Comparison of ENCODE assay signal across 8 mouse cellular contexts in genomic region chr10:79852107-79852789, GRCm38 (mm10). TPM values are rescaled to one million over a fixed set of nuclear protein-coding genes. Genes with fewer than 3 reads are reported as not detected.
DNase-seq lines count a peak whose midpoint lies in the region; ATAC-seq lines count a peak whose summit lies in the region.

No protein-coding gene starts in this region.

- DNase-seq in neural tube, embryonic 11.5 days (ENCODE audit: low spot score), result no peak
- DNase-seq in neural tube, embryonic 10.5 days (ENCODE audit: extremely low spot score, low spot score), result no peak
- no peak for DNase-seq in forebrain, embryonic 14.5 days (ENCODE audit: low spot score)
- no peak for DNase-seq in intestine, embryonic 14.5 days (ENCODE audit: low spot score)
- peak; percentile 61 to 70 for DNase-seq in lung, adult 18-20 months
- DNase-seq in B cell, adult 2 months, result no peak
- no peak for DNase-seq in spleen, adult 12 weeks (ENCODE audit: low spot score)

- peaks cover 2% of the 10 kb centered on the region; the same call in 1 of the 2 replicates for H3K36me3 ChIP-seq in neural tube, embryonic 11.5 days (ENCODE audit: control insufficient read depth, insufficient read depth, low read length)
- H3K36me3 ChIP-seq in forebrain, embryonic 14.5 days (ENCODE audit: control insufficient read depth, insufficient read depth, low read length), result peaks cover 9% of the 10 kb centered on the region; the same call in 1 of the 2 replicates
- H3K36me3 ChIP-seq in intestine, embryonic 14.5 days (ENCODE audit: control insufficient read depth, insufficient read depth, low read length), result peaks cover 8% of the 10 kb centered on the region
- H3K36me3 ChIP-seq in stomach, embryonic 16.5 days (ENCODE audit: control insufficient read depth, insufficient read depth, low read length), result no peaks in the 10 kb centered on the region

- peak overlapping the region; percentile 88 for H3K9ac ChIP-seq in neural tube, embryonic 11.5 days (ENCODE audit: low read length)
- H3K9ac ChIP-seq in forebrain, embryonic 14.5 days (ENCODE audit: low read length), result peak overlapping the region; percentile 72
- peak overlapping the region; percentile 86 for H3K9ac ChIP-seq in intestine, embryonic 14.5 days (ENCODE audit: low read length)
- peak overlapping the region; percentile 84 for H3K9ac ChIP-seq in stomach, embryonic 16.5 days (ENCODE audit: low read length)

- no peaks in the 10 kb centered on the region for H3K27me3 ChIP-seq in neural tube, embryonic 11.5 days (ENCODE audit: control insufficient read depth, insufficient read depth, low read length)
- no peaks in the 10 kb centered on the region for H3K27me3 ChIP-seq in forebrain, embryonic 14.5 days (replicated peaks; ENCODE audit: control insufficient read depth, insufficient read depth, low read length)
- H3K27me3 ChIP-seq in intestine, embryonic 14.5 days (replicated peaks; ENCODE audit: control insufficient read depth, insufficient read depth, low read length), result no peaks in the 10 kb centered on the region
- no peaks in the 10 kb centered on the region for H3K27me3 ChIP-seq in stomach, embryonic 16.5 days (ENCODE audit: control insufficient read depth, insufficient read depth, low read length)

- peaks cover 35% of the 10 kb centered on the region for H3K4me1 ChIP-seq in neural tube, embryonic 11.5 days (ENCODE audit: control insufficient read depth, insufficient read depth, low read length)
- H3K4me1 ChIP-seq in forebrain, embryonic 14.5 days (ENCODE audit: control insufficient read depth, insufficient read depth, low read length), result peaks cover 28% of the 10 kb centered on the region
- peaks cover 30% of the 10 kb centered on the region for H3K4me1 ChIP-seq in intestine, embryonic 14.5 days (replicated peaks; ENCODE audit: control insufficient read depth, insufficient read depth, low read length)
- peaks cover 36% of the 10 kb centered on the region for H3K4me1 ChIP-seq in stomach, embryonic 16.5 days (ENCODE audit: control insufficient read depth, insufficient read depth, low read length)

- peak overlapping the region; percentile 99 for H3K4me3 ChIP-seq in neural tube, embryonic 11.5 days (ENCODE audit: low read depth, low read length)
- no peak overlapping the region for H3K4me3 ChIP-seq in forebrain, embryonic 14.5 days (ENCODE audit: low read depth, low read length)
- peak overlapping the region; percentile 98 for H3K4me3 ChIP-seq in intestine, embryonic 14.5 days (ENCODE audit: low read depth, low read length)
- H3K4me3 ChIP-seq in stomach, embryonic 16.5 days (replicated peaks; ENCODE audit: low read length), result peak overlapping the region; percentile 97

- H3K27ac ChIP-seq in neural tube, embryonic 11.5 days (ENCODE audit: low read depth, low read length), result peak overlapping the region; percentile 99
- H3K27ac ChIP-seq in forebrain, embryonic 14.5 days (ENCODE audit: low read depth, low read length), result peak overlapping the region; percentile 99
- peak overlapping the region; percentile 100 for H3K27ac ChIP-seq in intestine, embryonic 14.5 days (ENCODE audit: low read depth)
- H3K27ac ChIP-seq in stomach, embryonic 16.5 days (ENCODE audit: low read length), result peak overlapping the region; percentile 100

- H3K9me3 ChIP-seq in neural tube, embryonic 11.5 days (ENCODE audit: control insufficient read depth, low read length), result no peaks in the 10 kb centered on the region
- no peaks in the 10 kb centered on the region for H3K9me3 ChIP-seq in forebrain, embryonic 14.5 days (replicated peaks; ENCODE audit: control insufficient read depth, low read length)
- no peaks in the 10 kb centered on the region for H3K9me3 ChIP-seq in intestine, embryonic 14.5 days (ENCODE audit: control insufficient read depth, low read length)
- H3K9me3 ChIP-seq in stomach, embryonic 16.5 days (replicated peaks; ENCODE audit: control insufficient read depth, low read length), result no peaks in the 10 kb centered on the region

- 65% methylated on average over 9 of the region's 9 CpGs for WGBS in neural tube, embryonic 11.5 days
- WGBS in forebrain, embryonic 14.5 days, result 61% methylated on average over 9 of the region's 9 CpGs
- WGBS in intestine, embryonic 14.5 days, result 38% methylated on average over 9 of the region's 9 CpGs
- 26% methylated on average over 9 of the region's 9 CpGs for WGBS in stomach, embryonic 16.5 days

- ATAC-seq in neural tube, embryonic 11.5 days (ENCODE audit: insufficient read depth, low FRiP score, low TSS enrichment), result no peak
- ATAC-seq in forebrain, embryonic 14.5 days, result no peak
- ATAC-seq in intestine, embryonic 14.5 days (replicated peaks; ENCODE audit: low FRiP score, low TSS enrichment, low read depth), result no peak
- no peak for ATAC-seq in stomach, embryonic 16.5 days (ENCODE audit: insufficient read depth, low FRiP score)

- H3K4me2 ChIP-seq in neural tube, embryonic 11.5 days (ENCODE audit: low read depth), result peak overlapping the region; percentile 92
- peak overlapping the region; percentile 90 for H3K4me2 ChIP-seq in forebrain, embryonic 14.5 days (ENCODE audit: low read length)
- peak overlapping the region; percentile 98 for H3K4me2 ChIP-seq in intestine, embryonic 14.5 days (ENCODE audit: low read length)
- H3K4me2 ChIP-seq in stomach, embryonic 16.5 days (ENCODE audit: low read depth, low read length), result peak overlapping the region; percentile 91

RNA-seq across cellular contexts. Expression of gene Ptbp1, which starts 2.0 kb away (rescaled TPM):
- 215 and 216 TPM in 2 replicates for polyA plus RNA-seq in neural tube, embryonic 11.5 days (2014; fragmentation: Nextera tagmentation; extraction: Ambion mirVana)
- polyA plus RNA-seq in forebrain, embryonic 14.5 days (2014; fragmentation: Nextera tagmentation; extraction: Ambion mirVana), result 98.2 and 109 TPM in 2 replicates
- polyA plus RNA-seq in intestine, embryonic 14.5 days (2014; fragmentation: Nextera tagmentation; extraction: Ambion mirVana), result 286 and 291 TPM in 2 replicates
- 268 and 308 TPM in 2 replicates for polyA plus RNA-seq in stomach, embryonic 16.5 days (2015; fragmentation: Nextera tagmentation; extraction: Ambion mirVana)

RNA-seq across cellular contexts. Expression of gene Prtn3, which starts 22.0 kb away (rescaled TPM):
- polyA plus RNA-seq in neural tube, embryonic 11.5 days (2014; fragmentation: Nextera tagmentation; extraction: Ambion mirVana), result 12.5 and 13.7 TPM in 2 replicates
- polyA plus RNA-seq in forebrain, embryonic 14.5 days (2014; fragmentation: Nextera tagmentation; extraction: Ambion mirVana), result 16.9 and 17.1 TPM in 2 replicates
- 5.2 and 5.9 TPM in 2 replicates for polyA plus RNA-seq in intestine, embryonic 14.5 days (2014; fragmentation: Nextera tagmentation; extraction: Ambion mirVana)
- polyA plus RNA-seq in stomach, embryonic 16.5 days (2015; fragmentation: Nextera tagmentation; extraction: Ambion mirVana), result 4.1 and 7.2 TPM in 2 replicates

RNA-seq across cellular contexts. Expression of gene Plppr3, which starts 22.2 kb away (rescaled TPM):
- 142 and 156 TPM in 2 replicates for polyA plus RNA-seq in neural tube, embryonic 11.5 days (2014; fragmentation: Nextera tagmentation; extraction: Ambion mirVana)
- polyA plus RNA-seq in forebrain, embryonic 14.5 days (2014; fragmentation: Nextera tagmentation; extraction: Ambion mirVana), result 224 and 298 TPM in 2 replicates
- 38.8 and 46.4 TPM in 2 replicates for polyA plus RNA-seq in intestine, embryonic 14.5 days (2014; fragmentation: Nextera tagmentation; extraction: Ambion mirVana)
- 28.7 and 29.1 TPM in 2 replicates for polyA plus RNA-seq in stomach, embryonic 16.5 days (2015; fragmentation: Nextera tagmentation; extraction: Ambion mirVana)

RNA-seq across cellular contexts. Expression of gene Misp, which starts 31.5 kb away (rescaled TPM):
- polyA plus RNA-seq in neural tube, embryonic 11.5 days (2014; fragmentation: Nextera tagmentation; extraction: Ambion mirVana), result 0.77 and 1.6 TPM in 2 replicates
- 0.41 and 0.51 TPM in 2 replicates for polyA plus RNA-seq in forebrain, embryonic 14.5 days (2014; fragmentation: Nextera tagmentation; extraction: Ambion mirVana)
- polyA plus RNA-seq in intestine, embryonic 14.5 days (2014; fragmentation: Nextera tagmentation; extraction: Ambion mirVana), result 78.3 and 87.9 TPM in 2 replicates
- 50.6 and 62.3 TPM in 2 replicates for polyA plus RNA-seq in stomach, embryonic 16.5 days (2015; fragmentation: Nextera tagmentation; extraction: Ambion mirVana)

RNA-seq across cellular contexts. Expression of gene Elane, which starts 33.8 kb away (rescaled TPM):
- polyA plus RNA-seq in neural tube, embryonic 11.5 days (2014; fragmentation: Nextera tagmentation; extraction: Ambion mirVana), result 0.66 TPM in 1 of 2 replicates, not detected in the other
- 0.36 TPM in 1 of 2 replicates, not detected in the other for polyA plus RNA-seq in forebrain, embryonic 14.5 days (2014; fragmentation: Nextera tagmentation; extraction: Ambion mirVana)
- polyA plus RNA-seq in intestine, embryonic 14.5 days (2014; fragmentation: Nextera tagmentation; extraction: Ambion mirVana), result 0.55 TPM in 1 of 2 replicates, not detected in the other
- polyA plus RNA-seq in stomach, embryonic 16.5 days (2015; fragmentation: Nextera tagmentation; extraction: Ambion mirVana), result 6.3 and 9.8 TPM in 2 replicates

Comparison
In these comparisons a context has a peak if more than half of its experiments do, and no peak if none do; other contexts are left out.
1. DNase-seq: peak in lung, adult 18-20 months (2 of 2); none in neural tube, embryonic 11.5 days (single experiment), neural tube, embryonic 10.5 days (single experiment), forebrain, embryonic 14.5 days (single experiment), intestine, embryonic 14.5 days (single experiment), B cell, adult 2 months (0 of 2) and spleen, adult 12 weeks (single experiment).
2. Peak in every context shown above with its lines, with median percentiles within 50 percentile points of each other: H3K27ac ChIP-seq, H3K4me2 ChIP-seq and H3K9ac ChIP-seq.